Mouse (Mus musculus) left cerebral cortex, postnatal 36 days (tissue): ENCODE results near the gene Dnah11. TPM values are rescaled to one million over a fixed set of nuclear protein-coding genes. Genes with fewer than 3 reads are reported as not detected.

Experiments used
- DNase-seq, 2 experiments: peaks; one replicate each; pipeline ENCODE4 v3.0.0; 2021 to 2022; ENCODE audit warnings: low spot score in 2 of 2, mixed read lengths in 1 of 2
- intact Hi-C: fragments of 180-260 bp; cut with DNase I; formaldehyde crosslinking; loops from one replicate; pipeline ENCODE4 v1.15.1; 2025
- total RNA-seq, 2 experiments: library from RNA; stranded (reverse); gene quantifications; 2 replicates each; pipeline ENCODE4 v1.2.3; 2021

Dnah11 gene
- total RNA-seq, 2 experiments from 2014 or later: 0.57 to 0.75 TPM

GRCm38 (mm10) chr12:117832190-117832589 is 366.7 kb downstream of the Dnah11 start:
- intact Hi-C loops: no loop called here
- DNase-seq: no peak

GRCm38 (mm10) chr12:117831351-117831961 is 367.4 kb downstream of the Dnah11 start:
- no peak for DNase-seq
- intact Hi-C loops: no loop called here

GRCm38 (mm10) chr12:117828350-117828749 is 370.5 kb downstream of the Dnah11 start:
- intact Hi-C loops: loop anchor here (5.0 kb wide), 1 partner anchor 39 kb away; no protein-coding TSS in a partner anchor

More at GRCm38 (mm10) chr12:117828350-117828749, 370.5 kb downstream of the Dnah11 start:
- DNase-seq: no peak

Other genes starting within 250 kb of the Dnah11 start
- gene Sp4, start 102.4 kb upstream of the Dnah11 start, total RNA-seq: 10 to 100 TPM; 27.3 to 28.4 TPM